Mouse (Mus musculus): ENCODE data around the gene Madcam1.

- TF ChIP-seq CTCF (IDR thresholded peaks at IDR 0.05; ENCODE audit: insufficient read depth, low read depth, low read length) = no peak
- no peak for TF ChIP-seq POLR2A (IDR thresholded peaks at IDR 0.05; ENCODE audit: insufficient read depth, low read depth, low read length)
Observed at GRCm38 (mm10) chr10:79670071-79670888, 5.9 kb downstream of the Madcam1 start.

All from olfactory bulb, adult 2 months (tissue).